Mouse (Mus musculus) kidney, adult 11 months (tissue): ENCODE data around the gene Rfng.

Source experiments
- DNase-seq: peaks from one replicate; pipeline ENCODE4 v3.0.0; 2022

Rfng gene

GRCm38 (mm10) chr11:120808010-120808409 is 24.0 kb upstream of the Rfng start:
- DNase-seq: no peak

- no peak for DNase-seq
Measured at GRCm38 (mm10) chr11:120805375-120806298, 21.6 kb upstream of the Rfng start.

GRCm38 (mm10) chr11:120804769-120805168 is 20.8 kb upstream of the Rfng start:
- no peak for DNase-seq

- DNase-seq: no peak
Measured at GRCm38 (mm10) chr11:120804274-120804673, 20.3 kb upstream of the Rfng start.

DNA sequence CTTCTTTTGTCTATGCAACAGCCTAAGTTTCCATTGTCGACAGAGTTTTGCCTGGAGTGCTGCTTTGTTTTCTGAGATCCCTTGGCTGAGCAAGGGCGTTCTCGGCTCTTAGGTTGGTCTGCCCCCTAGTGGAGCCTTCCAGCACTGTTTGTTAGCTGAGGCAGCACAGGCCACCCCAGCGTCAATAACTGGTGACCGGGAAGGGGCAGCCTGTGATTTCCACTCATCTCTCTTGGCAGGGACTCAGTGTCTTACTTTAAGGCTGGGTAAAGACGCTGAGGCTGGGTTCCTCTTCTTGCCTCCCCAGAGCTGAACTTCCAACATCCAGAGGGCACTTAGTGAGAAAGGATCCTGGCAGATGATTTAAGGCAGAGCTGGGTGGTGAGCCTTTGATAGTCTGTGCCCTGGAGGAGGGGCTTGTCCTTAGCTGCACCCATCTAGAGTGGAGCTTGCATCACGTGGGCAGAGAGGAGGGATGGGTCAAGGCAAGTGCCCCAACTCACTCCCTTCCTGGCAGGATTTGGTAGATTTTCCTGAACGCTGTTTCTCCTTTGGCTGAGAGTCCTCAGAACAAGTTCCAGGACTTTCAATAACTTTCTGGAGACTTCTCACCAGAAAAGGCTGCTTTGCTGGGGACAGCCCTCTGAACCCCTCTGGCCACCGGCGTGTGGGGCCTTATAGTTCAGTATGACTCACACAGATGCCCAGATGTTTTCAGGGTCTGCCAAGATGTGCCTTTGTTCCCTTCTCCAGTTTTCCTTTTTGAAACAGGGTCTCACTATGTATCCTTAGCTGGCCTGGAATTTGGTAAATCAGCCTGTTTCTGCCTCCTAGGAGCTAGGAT is 16.3 kb upstream of the Rfng start:
- DNase-seq: peak; percentile 89

- no peak for DNase-seq
Measured at GRCm38 (mm10) chr11:120799316-120799890, 15.4 kb upstream of the Rfng start.

DNA sequence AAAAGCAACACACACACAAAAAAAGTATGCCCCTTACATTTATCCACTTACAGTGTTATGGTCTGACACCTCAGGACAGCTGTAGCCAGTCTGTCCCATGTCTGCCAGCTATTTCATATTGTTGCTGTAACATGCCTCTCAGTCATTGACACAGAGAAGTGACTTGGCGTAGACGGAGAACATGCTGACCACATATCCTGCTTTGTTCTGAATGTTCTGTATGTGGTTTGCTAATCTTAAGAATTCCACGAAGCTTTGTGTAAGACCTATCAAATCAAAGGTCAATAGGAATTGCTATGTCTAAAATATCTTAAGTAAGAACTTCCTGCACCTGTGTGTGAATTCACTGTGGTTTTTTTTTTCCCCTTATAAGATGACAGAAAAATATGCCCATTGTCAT is 14.2 kb upstream of the Rfng start:
- no peak for DNase-seq

DNA sequence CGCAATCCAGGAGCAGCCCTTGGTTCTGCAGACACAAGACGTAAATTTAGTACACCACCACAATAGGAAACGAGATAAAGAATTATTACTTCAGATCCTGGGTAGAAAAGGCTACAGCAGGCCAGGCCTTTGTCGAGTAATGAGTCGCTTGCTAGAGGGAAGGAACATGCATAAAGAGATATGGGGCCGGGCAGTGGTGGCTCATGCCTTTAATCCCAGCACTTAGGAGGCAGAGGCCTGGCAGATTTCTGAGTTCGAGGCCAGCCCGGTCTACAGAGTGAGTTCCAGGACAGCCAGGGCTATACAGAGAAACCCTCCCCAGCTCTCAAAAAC is 12.6 kb upstream of the Rfng start:
- no peak for DNase-seq

- peak; percentile 92 for DNase-seq
Measured at GRCm38 (mm10) chr11:120795756-120796613, 12.0 kb upstream of the Rfng start, which contains the start of gene Dus1l. Gene Dus1l (minus strand): TSS chr11:120796403.

- no peak for DNase-seq
Measured at GRCm38 (mm10) chr11:120792652-120793051, 8.6 kb upstream of the Rfng start.

DNA sequence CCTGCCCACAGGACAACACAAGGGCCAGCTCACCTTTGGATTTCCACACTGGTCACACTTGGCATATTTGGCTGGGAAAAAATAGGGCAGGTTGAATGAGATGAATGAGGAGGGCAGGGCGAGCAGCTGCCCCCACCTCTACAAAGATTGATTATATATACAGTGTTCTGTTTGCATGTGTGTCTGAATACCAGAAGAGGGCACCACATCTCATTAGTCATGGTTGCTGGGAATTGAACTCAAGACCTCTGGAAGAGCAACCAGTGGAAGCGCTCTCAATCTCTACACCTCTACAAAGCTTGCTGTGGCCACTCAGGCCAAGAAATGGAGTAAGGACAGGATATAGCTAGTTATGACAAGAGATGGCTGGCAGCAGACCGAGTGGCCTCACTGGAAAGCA is 5.8 kb upstream of the Rfng start:
- no peak for DNase-seq

GRCm38 (mm10) chr11:120789355-120789754 is 5.3 kb upstream of the Rfng start:
- no peak for DNase-seq

DNA sequence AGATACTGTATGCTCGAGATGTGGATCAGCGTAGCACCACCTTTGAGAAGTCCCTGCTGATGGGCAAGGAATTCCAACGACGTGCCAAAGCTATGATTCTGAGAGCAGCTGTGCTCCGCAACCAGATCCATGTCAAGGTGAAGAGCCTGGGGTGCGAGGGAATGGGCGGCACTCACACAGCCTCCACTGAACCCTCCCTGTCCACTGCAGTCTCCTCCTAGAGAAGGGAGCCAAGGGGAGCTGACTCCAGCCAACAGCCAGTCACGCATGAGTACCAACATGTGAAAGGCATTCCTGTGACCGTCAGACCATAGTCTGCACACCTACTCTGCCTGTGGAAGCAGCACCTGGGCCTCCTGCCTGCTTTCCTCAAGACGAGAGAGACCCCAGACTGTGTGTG is 4.5 kb upstream of the Rfng start:
- DNase-seq: peak; percentile 70

- DNase-seq: no peak
Measured at GRCm38 (mm10) chr11:120785145-120785544, 1.1 kb upstream of the Rfng start.

GRCm38 (mm10) chr11:120783426-120784063 is 462 bp downstream of the Rfng start:
- DNase-seq: peak; percentile 18

DNA sequence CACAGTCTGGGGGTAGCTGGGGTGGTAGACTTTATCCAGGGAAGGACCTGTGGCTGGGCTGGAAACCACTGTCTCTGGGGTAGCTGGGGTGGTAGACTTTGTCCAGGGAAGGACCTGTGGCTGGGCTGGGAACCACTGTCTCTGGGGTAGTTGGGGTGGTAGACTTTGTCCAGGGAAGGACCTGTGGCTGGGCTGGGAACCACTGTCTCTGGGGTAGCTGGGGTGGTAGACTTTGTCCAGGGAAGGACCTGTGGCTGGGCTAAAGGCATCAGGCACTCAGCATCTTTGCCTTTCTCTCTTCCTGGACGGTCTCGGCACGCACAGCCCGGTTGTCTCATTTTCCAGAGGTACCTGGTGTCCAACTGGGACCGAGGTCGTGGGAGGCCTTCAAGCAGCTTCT is 2.6 kb downstream of the Rfng start:
- DNase-seq: peak; percentile 46

- DNase-seq: no peak
Measured at GRCm38 (mm10) chr11:120779876-120780275, 4.1 kb downstream of the Rfng start.

DNA sequence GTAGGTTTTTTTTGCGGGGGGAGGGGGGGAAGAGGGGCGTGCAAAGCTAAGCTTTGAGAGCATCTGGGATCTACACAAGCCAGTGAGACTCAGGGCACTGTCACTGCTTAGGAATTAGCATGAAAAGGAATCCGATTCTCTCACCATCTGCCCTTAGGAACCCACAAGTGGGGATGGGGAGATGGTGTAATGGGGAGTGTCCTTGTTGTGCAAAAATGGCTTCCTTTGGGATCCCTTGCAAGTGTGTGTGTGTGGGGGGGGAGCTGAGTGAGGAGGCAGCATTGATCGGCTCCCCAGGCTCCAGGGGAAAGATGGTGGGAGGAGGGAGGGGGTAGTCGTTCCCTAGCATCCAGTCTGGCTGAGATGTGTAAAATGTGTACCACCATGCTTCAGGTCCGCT is 6.9 kb downstream of the Rfng start:
- no peak for DNase-seq

DNA sequence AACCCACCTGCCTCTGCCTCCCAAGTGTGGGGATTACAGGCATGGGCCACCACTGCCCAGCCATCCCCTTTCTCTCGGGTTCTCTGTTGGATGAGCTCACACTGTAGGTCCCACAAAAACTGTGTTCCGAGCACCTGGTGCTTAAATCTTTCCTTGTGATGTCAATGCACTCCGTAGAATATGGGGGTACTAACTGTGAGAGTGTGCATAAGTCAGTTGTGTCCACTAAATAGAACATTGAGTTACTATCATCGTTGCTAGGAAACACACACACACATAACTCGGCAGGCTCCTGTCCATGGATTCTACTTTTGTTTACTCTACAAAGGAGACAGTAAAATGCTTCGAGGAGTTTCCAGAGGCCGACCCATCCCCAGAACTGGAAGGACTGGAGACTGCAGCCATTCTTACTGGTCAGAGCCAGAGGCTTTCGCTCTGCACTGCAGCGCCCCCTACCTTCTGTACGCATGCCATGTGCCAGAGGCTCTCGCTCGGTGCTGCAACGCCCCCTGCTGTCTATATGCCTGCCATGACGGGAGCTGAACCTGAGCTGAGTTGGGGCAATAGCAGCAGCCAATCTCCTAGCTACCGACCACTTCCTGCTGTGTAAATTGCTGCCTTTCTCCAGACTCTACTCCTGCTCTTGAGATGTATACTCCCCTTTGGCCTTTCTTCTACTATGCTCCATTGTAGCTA is 8.1 kb downstream of the Rfng start:
- peak; percentile 84 for DNase-seq

DNA sequence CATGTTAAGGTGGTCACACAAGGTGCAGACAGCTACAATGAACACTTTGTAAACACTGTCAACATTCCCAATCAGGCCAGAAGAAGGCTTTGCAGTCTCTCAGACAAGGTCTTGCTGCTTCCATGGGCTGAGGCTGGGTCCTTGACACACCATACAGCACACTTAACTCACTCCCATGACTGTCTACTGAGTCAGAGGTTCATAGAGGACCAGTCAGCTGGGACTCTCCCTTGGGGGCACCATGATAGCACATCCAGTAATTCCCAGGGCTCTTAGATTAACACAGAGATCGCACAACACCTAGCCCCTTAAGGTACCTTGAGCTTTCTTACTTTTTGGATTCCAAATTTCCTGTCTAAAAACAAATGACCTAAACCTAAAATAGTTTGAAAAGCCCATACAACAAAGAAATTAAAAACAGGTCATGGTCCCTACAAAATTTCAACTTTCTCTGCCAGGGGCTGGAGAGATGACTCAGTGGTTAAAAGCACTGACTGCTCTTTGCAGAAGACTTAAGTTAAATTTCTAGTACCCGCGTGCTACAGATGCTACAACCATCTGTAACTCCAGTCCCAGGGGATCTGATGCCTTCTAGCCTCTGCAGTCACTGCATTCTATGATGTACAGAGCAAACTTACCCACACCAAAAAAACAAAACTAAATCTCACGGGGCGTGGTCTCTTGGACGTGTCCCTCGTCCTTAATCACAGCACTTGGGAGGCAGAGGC is 10.4 kb downstream of the Rfng start:
- no peak for DNase-seq

GRCm38 (mm10) chr11:120772749-120773148 is 11.3 kb downstream of the Rfng start:
- no peak for DNase-seq
